Mouse (Mus musculus) CH12.LX (cell line): ENCODE data around the gene Rabggta.

Experiments
- CTCF ChIP-seq, 2 experiments: IDR thresholded peaks in 1 of 2; conservative IDR thresholded peaks in 1 of 2; 2 replicates each; pipeline ENCODE4 v1.5.1; 2011 to 2012; ENCODE audit warnings: low read depth in 2 of 2, low read length in 2 of 2, improper control_type of control experiment in 1 of 2, inconsistent platforms in 1 of 2, mild to moderate bottlenecking in 1 of 2, moderate library complexity in 1 of 2
- HCFC1 ChIP-seq: IDR thresholded peaks from 2 replicates; pipeline ENCODE4 v1.6.1; 2012; ENCODE audit warnings: low read depth, mild to moderate bottlenecking, inconsistent platforms, low read length, improper control_type of control experiment
- KAT2A ChIP-seq: IDR thresholded peaks from 2 replicates; pipeline ENCODE4 v1.6.1; 2012; ENCODE audit warnings: low read length, improper control_type of control experiment, inconsistent platforms; ENCODE audit not compliant: insufficient replicate concordance
- MAX ChIP-seq: IDR thresholded peaks from 2 replicates; pipeline ENCODE4 v1.6.1; 2011; ENCODE audit warnings: low read length, improper control_type of control experiment
- MXI1 ChIP-seq: IDR thresholded peaks from 2 replicates; pipeline ENCODE4 v1.6.1; 2011; ENCODE audit warnings: mild to moderate bottlenecking, low read depth, low read length, improper control_type of control experiment
- POLR2A ChIP-seq: IDR thresholded peaks from 2 replicates; pipeline ENCODE4 v1.6.1; 2011; ENCODE audit warnings: low read depth, mild to moderate bottlenecking, improper control_type of control experiment, low read length
- SIN3A ChIP-seq: IDR thresholded peaks from 2 replicates; pipeline ENCODE4 v1.6.1; 2012; ENCODE audit warnings: low read length, improper control_type of control experiment, inconsistent platforms
- ZNF384 ChIP-seq: IDR thresholded peaks from 2 replicates; pipeline ENCODE4 v1.6.1; 2012; ENCODE audit warnings: low read depth, low read length, improper control_type of control experiment, inconsistent platforms

GRCm38 (mm10) chr14:55747051-55747847, 25.2 kb upstream of the Rabggta start:
- TF ChIP-seq MAX = no peak
- no peak for TF ChIP-seq KAT2A
- peak; percentile 50 for TF ChIP-seq ZNF384
- TF ChIP-seq CTCF (conservative IDR thresholded peaks at IDR 0.05 in 1 of 2, IDR thresholded peaks at IDR 0.05 in 1 of 2; ENCODE audit: low read depth in 2 of 2, low read length in 2 of 2) = no peak; a peak in 1 of 4 replicates
- TF ChIP-seq POLR2A = no peak
- no peak for TF ChIP-seq HCFC1
- no peak for TF ChIP-seq MXI1
- no peak for TF ChIP-seq SIN3A
